8 mouse cellular contexts compared by ENCODE assay signal in genomic region chr11:66905617-66906384, GRCm38 (mm10). TPM values are rescaled to one million over a fixed set of nuclear protein-coding genes. Genes with fewer than 3 reads are reported as not detected.
DNase-seq lines count a peak whose midpoint lies in the region; ATAC-seq lines count a peak whose summit lies in the region.

No protein-coding gene starts in this region.

- H3K9ac ChIP-seq in hindbrain, embryonic 16.5 days (ENCODE audit: low read depth, low read length) = peak overlapping the region; percentile 46; the same call in 1 of the 2 replicates

- H3K4me2 ChIP-seq in hindbrain, embryonic 16.5 days (ENCODE audit: low read length) = peak overlapping the region; percentile 43

- no peak overlapping the region for H3K27ac ChIP-seq in hindbrain, embryonic 16.5 days (ENCODE audit: low read depth, low read length)

- H3K36me3 ChIP-seq in hindbrain, embryonic 16.5 days (ENCODE audit: control insufficient read depth, insufficient read depth, low read length) = no peaks in the 10 kb centered on the region

- no peaks in the 10 kb centered on the region for H3K27me3 ChIP-seq in hindbrain, embryonic 16.5 days (replicated peaks; ENCODE audit: control insufficient read depth, insufficient read depth, low read length)

- H3K9me3 ChIP-seq in hindbrain, embryonic 16.5 days (ENCODE audit: control insufficient read depth, low read length) = no peaks in the 10 kb centered on the region

- peaks cover 3% of the 10 kb centered on the region for H3K4me1 ChIP-seq in hindbrain, embryonic 16.5 days (ENCODE audit: control insufficient read depth, insufficient read depth, low read depth, low read length)

- H3K4me3 ChIP-seq in hindbrain, embryonic 16.5 days (ENCODE audit: low read length) = peak overlapping the region; percentile 1; the same call in 1 of the 2 replicates

- peak; percentile 90 for DNase-seq in ZHBTc4 (ENCODE audit: low read depth, low spot score)
- DNase-seq in cerebellum, postnatal 25 days = peak; percentile 76 to 87
- peak; percentile 76 for DNase-seq in gastrocnemius, adult 18-20 months (ENCODE audit: low spot score)
- peak; percentile 72 to 78 for DNase-seq in left cerebral cortex, adult 18-20 months (ENCODE audit: low spot score in 2 of 2)
- DNase-seq in lung, postnatal 4 days = peak; percentile 74 to 82
- peak; percentile 69 for DNase-seq in right cerebral cortex, postnatal 14 days

- WGBS in hindbrain, embryonic 16.5 days = 10% methylated on average over 21 of the region's 21 CpGs

- ATAC-seq in hindbrain, embryonic 16.5 days = peak; percentile 78
- ATAC-seq in inflammation-experienced regulatory T-cells, adult 6 months = no peak

RNA-seq across cellular contexts. Expression of gene Pirt, which starts 6.0 kb away (rescaled TPM):
- under 1 TPM in 1 of 2 experiments, not detected in 1; 0.09 TPM for total RNA-seq in gastrocnemius, adult 18-20 months (2021)
- 3.0 and 4.8 TPM in 2 replicates for polyA plus RNA-seq in hindbrain, embryonic 16.5 days (2015; fragmentation: Nextera tagmentation; extraction: Ambion mirVana)
- total RNA-seq in left cerebral cortex, adult 18-20 months (2021) = under 1 TPM; 0.07 to 0.28 TPM
- polyA plus RNA-seq in inflammation-experienced regulatory T-cells, adult 6 months (2017; shearing (Covaris generic)) = not detected

RNA-seq across cellular contexts. Expression of gene Tmem238l, which starts 50.6 kb away (rescaled TPM):
- total RNA-seq in gastrocnemius, adult 18-20 months (2021) = not detected
- not detected in 2 replicates for polyA plus RNA-seq in hindbrain, embryonic 16.5 days (2015; fragmentation: Nextera tagmentation; extraction: Ambion mirVana)
- total RNA-seq in left cerebral cortex, adult 18-20 months (2021) = not detected
- not detected for polyA plus RNA-seq in inflammation-experienced regulatory T-cells, adult 6 months (2017; shearing (Covaris generic))
